Mouse (Mus musculus) kidney, adult 2 months (tissue): Measurements from ENCODE around the gene Lgals7. TPM values are rescaled to one million over a fixed set of nuclear protein-coding genes. Genes with fewer than 3 reads are reported as not detected.
A peak's percentile ranks its signal among the peaks of the same experiment; 100 is the strongest.

Source experiments
- DNase-seq: peaks from one replicate; pipeline ENCODE4 v3.0.0; 2021
- H3K27ac ChIP-seq: fragments of 200-500 bp; 2 replicates; pipeline ENCODE4 v1.5.1; 2012; ENCODE audit warnings: low read depth, low read length, control low read depth, inconsistent platforms; ENCODE audit not compliant: insufficient read depth
- H3K27me3 ChIP-seq: fragments of 200-500 bp; replicated peaks from 2 replicates; pipeline ENCODE4 v1.6.1; 2012; ENCODE audit warnings: mild to moderate bottlenecking, moderate library complexity, low read length, inconsistent platforms; ENCODE audit not compliant: control insufficient read depth, insufficient read depth
- H3K36me3 ChIP-seq: fragments of 200-500 bp; 2 replicates; pipeline ENCODE4 v1.6.1; 2012; ENCODE audit warnings: mild to moderate bottlenecking, moderate library complexity, low read length, inconsistent platforms; ENCODE audit not compliant: control insufficient read depth, insufficient read depth
- H3K4me1 ChIP-seq: fragments of 200-500 bp; 2 replicates; pipeline ENCODE4 v1.6.1; 2011; ENCODE audit warnings: low read length; ENCODE audit not compliant: control insufficient read depth, insufficient read depth
- H3K4me3 ChIP-seq: fragments of 200-500 bp; 2 replicates; pipeline ENCODE4 v1.5.1; 2011; ENCODE audit warnings: mild to moderate bottlenecking, low read depth, low read length, control low read depth; ENCODE audit not compliant: insufficient read depth
- CTCF ChIP-seq: fragments of 200-500 bp; conservative IDR thresholded peaks from 2 replicates; pipeline ENCODE4 v1.5.1; 2011; ENCODE audit warnings: low read depth, mild to moderate bottlenecking, control low read depth, low read length, moderate library complexity, mixed read lengths; ENCODE audit not compliant: insufficient read depth, insufficient read length
- POLR2A ChIP-seq: fragments of 200-500 bp; IDR thresholded peaks from one replicate; pipeline ENCODE4 v1.6.1; 2011; ENCODE audit warnings: low read depth, low read length, control low read depth
- WGBS: fragments of 180-500 bp; shearing (Covaris S2); methylation state at CpG from one replicate; pipeline ENCODE4 v1.1.7; 2018; 5-methylcytosine and 5-hydroxymethylcytosine counted together
- polyA plus RNA-seq: library from polyadenylated mRNA; depleted of rRNA; stranded (reverse); fragments of >200 nt; gene quantifications from 2 replicates; pipeline ENCODE4 v1.2.3, GENCODE M21; 2012; rRNA removed

Gene Lgals7
- polyA plus RNA-seq: 1.1 and 1.6 TPM in 2 replicates

- TF ChIP-seq POLR2A (no peak), CTCF (no peak)
- no peak for DNase-seq
- Histone ChIP-seq H3K36me3 (no peaks in the 10 kb centered on the region), H3K4me1 (no peaks in the 10 kb centered on the region), H3K27me3 (no peaks in the 10 kb centered on the region), H3K4me3 (no peak within 1 kb of the TSS), H3K27ac (no peak within 1 kb of the TSS)
- WGBS: 82% methylated on average over 6 of the region's 6 CpGs
Measured at GRCm38 (mm10) chr7:28863540-28863939, at the start of gene Lgals7. Gene Lgals7, plus strand, starts transcription at chr7:28863853.

GRCm38 (mm10) chr7:28814306-28815034, 49.2 kb upstream of the Lgals7 start:
- WGBS: 78% methylated on average over 5 of the region's 5 CpGs
- Histone ChIP-seq H3K36me3 (peaks cover 32% of the 10 kb centered on the region), H3K27me3 (no peaks in the 10 kb centered on the region), H3K27ac (no peak overlapping the region), H3K4me1 (peaks cover 17% of the 10 kb centered on the region), H3K4me3 (no peak overlapping the region)
- TF ChIP-seq CTCF (no peak), POLR2A (no peak)
- no peak for DNase-seq

GRCm38 (mm10) chr7:28815230-28815629, 48.4 kb upstream of the Lgals7 start:
- no peak overlapping the region for H3K27ac ChIP-seq
- TF ChIP-seq CTCF: no peak
- TF ChIP-seq POLR2A: no peak
- 84% methylated on average over 9 of the region's 9 CpGs for WGBS
- no peak for DNase-seq
- no peak overlapping the region for H3K4me3 ChIP-seq
- peaks cover 33% of the 10 kb centered on the region for H3K36me3 ChIP-seq
- no peaks in the 10 kb centered on the region for H3K27me3 ChIP-seq
- peaks cover 17% of the 10 kb centered on the region for H3K4me1 ChIP-seq

- peak; percentile 43 for DNase-seq
- peaks cover 17% of the 10 kb centered on the region for H3K4me1 ChIP-seq
- no peak overlapping the region for H3K4me3 ChIP-seq
- WGBS: 59% methylated on average over 9 of the region's 9 CpGs
- H3K36me3 ChIP-seq: peaks cover 40% of the 10 kb centered on the region
- TF ChIP-seq POLR2A: no peak
- no peak for TF ChIP-seq CTCF
- no peak overlapping the region for H3K27ac ChIP-seq
- H3K27me3 ChIP-seq: no peaks in the 10 kb centered on the region
Measured at GRCm38 (mm10) chr7:28816201-28816600, 47.5 kb upstream of the Lgals7 start.

GRCm38 (mm10) chr7:28816920-28817319, 46.7 kb upstream of the Lgals7 start:
- H3K27me3 ChIP-seq: no peaks in the 10 kb centered on the region
- no peak overlapping the region for H3K27ac ChIP-seq
- WGBS: 85% methylated on average over 10 of the region's 10 CpGs
- peaks cover 22% of the 10 kb centered on the region for H3K4me1 ChIP-seq
- H3K4me3 ChIP-seq: no peak overlapping the region
- peaks cover 43% of the 10 kb centered on the region for H3K36me3 ChIP-seq
- no peak for DNase-seq
- no peak for TF ChIP-seq CTCF
- no peak for TF ChIP-seq POLR2A

GRCm38 (mm10) chr7:28817524-28817923, 46.1 kb upstream of the Lgals7 start:
- no peak overlapping the region for H3K27ac ChIP-seq

GRCm38 (mm10) chr7:28817957-28818356, 45.7 kb upstream of the Lgals7 start:
- TF ChIP-seq POLR2A (no peak), CTCF (no peak)
- Histone ChIP-seq H3K36me3 (peaks cover 45% of the 10 kb centered on the region), H3K4me3 (no peak overlapping the region), H3K27me3 (no peaks in the 10 kb centered on the region), H3K4me1 (peaks cover 19% of the 10 kb centered on the region; the same call in 1 of the 2 replicates), H3K27ac (no peak overlapping the region)
- no peak for DNase-seq
- 77% methylated on average over 4 of the region's 4 CpGs for WGBS

More at GRCm38 (mm10) chr7:28817524-28817923, 46.1 kb upstream of the Lgals7 start:
- TF ChIP-seq CTCF (no peak), POLR2A (no peak)
- DNase-seq: no peak
- 72% methylated on average over 6 of the region's 6 CpGs for WGBS
- peaks cover 21% of the 10 kb centered on the region for H3K4me1 ChIP-seq
- peaks cover 45% of the 10 kb centered on the region for H3K36me3 ChIP-seq
- H3K4me3 ChIP-seq: no peak overlapping the region
- no peaks in the 10 kb centered on the region for H3K27me3 ChIP-seq
